Mouse (Mus musculus) liver, embryonic 11.5 days (tissue): ENCODE data around the gene 1810049J17Rik. TPM values are rescaled to one million over a fixed set of nuclear protein-coding genes. Genes with fewer than 3 reads are reported as not detected.

Experiments used
- ATAC-seq: fragments of 200-750 bp; cut with Nextera tagmentation; replicated peaks from 2 replicates; pipeline ENCODE4 v1.8.0; 2017; ENCODE audit warnings: moderate number of reproducible peaks, mild to moderate bottlenecking, moderate TSS enrichment, moderate library complexity; ENCODE audit not compliant: low FRiP score
- DNase-seq: peaks from one replicate; pipeline ENCODE4 v3.0.0-alpha.2; 2017; ENCODE audit warnings: low spot score
- H3K27ac ChIP-seq: fragments of 300-500 bp; sonication (generic); 2 replicates; pipeline ENCODE4 v1.5.1; 2014; ENCODE audit warnings: mild to moderate bottlenecking, low read depth, low read length, control low read depth
- H3K27me3 ChIP-seq: fragments of 300-500 bp; sonication (generic); replicated peaks from 2 replicates; pipeline ENCODE4 v1.6.1; 2014; ENCODE audit warnings: low read length, mixed read lengths; ENCODE audit not compliant: control insufficient read depth, insufficient read depth
- H3K36me3 ChIP-seq: fragments of 300-500 bp; sonication (generic); 2 replicates; pipeline ENCODE4 v1.6.1; 2014; ENCODE audit warnings: mild to moderate bottlenecking, low read length, moderate library complexity, mixed read lengths; ENCODE audit not compliant: control insufficient read depth, insufficient read depth
- H3K4me1 ChIP-seq: fragments of 300-500 bp; sonication (generic); replicated peaks from 2 replicates; pipeline ENCODE4 v1.6.1; 2014; ENCODE audit warnings: low read length, mixed read lengths; ENCODE audit not compliant: control insufficient read depth, insufficient read depth
- H3K4me2 ChIP-seq: fragments of 300-500 bp; sonication (generic); 2 replicates; pipeline ENCODE4 v1.6.1; 2014; ENCODE audit warnings: mild to moderate bottlenecking, control low read depth, moderate library complexity
- H3K4me3 ChIP-seq: fragments of 300-500 bp; sonication (generic); 2 replicates; pipeline ENCODE4 v1.5.1; 2014; ENCODE audit warnings: low read depth, low read length, control low read depth
- H3K9ac ChIP-seq: fragments of 300-500 bp; sonication (generic); 2 replicates; pipeline ENCODE4 v1.6.1; 2014; ENCODE audit warnings: low read depth, low read length, control low read depth
- H3K9me3 ChIP-seq: fragments of 300-500 bp; sonication (generic); 2 replicates; pipeline ENCODE4 v1.6.1; 2016; ENCODE audit warnings: low read length, inconsistent platforms, mixed read lengths; ENCODE audit not compliant: control insufficient read depth
- WGBS: fragments of 180-500 bp; shearing (Covaris S2); extraction: QIAGEN DNeasy Blood & Tissue Kit; methylation state at CpG from one replicate; pipeline ENCODE4 v1.1.7; 2014; 5-methylcytosine and 5-hydroxymethylcytosine counted together
- polyA plus RNA-seq: library from polyadenylated mRNA; unstranded; fragments of >200 nt; fragmentation: Nextera tagmentation; extraction: Ambion mirVana; gene quantifications from 2 replicates; pipeline ENCODE4 v1.2.1, GENCODE M21; 2014

Gene 1810049J17Rik
- polyA plus RNA-seq, 1 experiment from 2014 or later, result 1.3 TPM

DNA sequence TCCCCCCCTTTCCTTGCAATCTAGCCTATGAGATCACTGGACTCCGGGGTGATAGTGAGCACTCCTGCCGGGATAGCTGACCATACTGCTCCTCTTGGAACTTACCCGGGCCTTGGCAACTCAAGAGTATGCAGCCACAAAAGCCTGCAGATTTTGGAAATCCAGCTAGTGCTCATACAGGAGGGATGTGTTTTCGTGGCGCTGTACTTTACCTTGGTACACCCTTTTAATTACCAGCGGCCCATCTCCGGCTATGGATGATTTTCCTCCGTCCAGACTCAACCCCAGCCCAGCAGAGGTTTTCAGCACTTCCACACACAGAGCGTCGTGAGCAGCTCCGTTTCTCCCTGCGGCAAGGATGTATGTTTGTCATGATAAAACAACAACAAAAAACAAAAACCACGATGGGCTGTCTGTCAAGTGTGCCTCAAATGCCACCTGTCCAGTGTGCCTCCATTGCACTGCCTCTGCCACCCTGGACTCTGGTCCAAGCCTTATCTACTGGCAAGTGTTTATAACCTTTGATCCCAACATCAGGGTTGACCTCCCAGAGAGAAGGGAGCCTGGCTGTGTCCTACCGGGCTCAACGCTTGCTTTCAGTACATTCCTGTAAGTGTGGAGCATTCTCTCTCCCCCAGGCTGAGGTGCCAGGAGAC is 43.8 kb upstream of the 1810049J17Rik start:
- WGBS, result 74% methylated on average over 15 of the region's 15 CpGs
- H3K4me3 ChIP-seq, result no peak overlapping the region
- ATAC-seq, result no peak
- no peaks in the 10 kb centered on the region for H3K9me3 ChIP-seq
- no peak overlapping the region for H3K9ac ChIP-seq
- peaks cover 5% of the 10 kb centered on the region for H3K36me3 ChIP-seq
- no peak overlapping the region for H3K4me2 ChIP-seq
- no peak overlapping the region for H3K27ac ChIP-seq
- no peak for DNase-seq
- H3K27me3 ChIP-seq, result no peaks in the 10 kb centered on the region
- H3K4me1 ChIP-seq, result peaks cover 26% of the 10 kb centered on the region

DNA sequence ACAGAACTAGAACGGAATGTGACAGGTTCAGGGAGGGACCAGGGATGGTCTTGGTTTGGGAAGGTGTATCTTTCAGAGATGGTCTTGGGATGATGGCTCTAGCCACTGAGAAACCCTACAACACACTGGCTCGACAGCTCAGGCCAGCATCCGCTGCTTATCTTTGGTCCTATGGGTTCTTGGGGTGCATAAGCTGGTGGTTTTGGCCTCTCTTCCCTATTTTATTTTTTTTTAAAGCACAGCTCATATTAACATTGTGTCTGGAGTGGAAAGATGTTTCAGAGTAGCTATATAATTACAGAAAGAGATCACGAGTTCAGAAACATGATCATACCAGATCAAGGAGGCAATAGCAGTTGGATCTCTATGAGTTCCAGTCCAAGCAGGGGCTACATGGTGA is 42.4 kb upstream of the 1810049J17Rik start:
- DNase-seq (no peak), ATAC-seq (no peak)
- no peak overlapping the region for H3K9ac ChIP-seq
- H3K4me3 ChIP-seq, result no peak overlapping the region
- 76% methylated on average over 4 of the region's 4 CpGs for WGBS
- peaks cover 25% of the 10 kb centered on the region for H3K4me1 ChIP-seq
- H3K36me3 ChIP-seq, result peaks cover 5% of the 10 kb centered on the region
- no peaks in the 10 kb centered on the region for H3K27me3 ChIP-seq
- H3K9me3 ChIP-seq, result no peaks in the 10 kb centered on the region
- H3K27ac ChIP-seq, result no peak overlapping the region
- H3K4me2 ChIP-seq, result no peak overlapping the region

DNA sequence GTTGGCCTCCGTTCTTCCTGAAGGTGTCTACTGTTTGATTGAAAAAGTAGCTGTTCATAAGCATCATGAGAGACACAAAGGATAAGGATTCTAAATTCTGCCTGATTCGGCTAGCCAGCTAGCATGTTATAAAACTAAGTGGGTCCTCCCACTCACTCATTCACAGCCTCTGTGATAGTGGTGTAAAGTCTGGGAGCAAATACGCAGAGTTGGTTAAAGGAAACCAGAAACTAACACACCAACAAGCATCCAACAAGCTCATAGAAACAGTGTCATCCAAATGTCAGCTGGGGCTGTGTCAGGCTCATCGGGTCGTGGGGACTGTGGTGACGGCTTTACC is 41.0 kb upstream of the 1810049J17Rik start:
- Histone ChIP-seq H3K4me2 (no peak overlapping the region), H3K4me3 (no peak overlapping the region), H3K9ac (no peak overlapping the region), H3K36me3 (peaks cover 5% of the 10 kb centered on the region), H3K27me3 (no peaks in the 10 kb centered on the region), H3K9me3 (no peaks in the 10 kb centered on the region), H3K27ac (no peak overlapping the region), H3K4me1 (peaks cover 16% of the 10 kb centered on the region)
- 87% methylated on average over 6 of the region's 6 CpGs for WGBS
- DNase-seq, result no peak
- no peak for ATAC-seq

DNA sequence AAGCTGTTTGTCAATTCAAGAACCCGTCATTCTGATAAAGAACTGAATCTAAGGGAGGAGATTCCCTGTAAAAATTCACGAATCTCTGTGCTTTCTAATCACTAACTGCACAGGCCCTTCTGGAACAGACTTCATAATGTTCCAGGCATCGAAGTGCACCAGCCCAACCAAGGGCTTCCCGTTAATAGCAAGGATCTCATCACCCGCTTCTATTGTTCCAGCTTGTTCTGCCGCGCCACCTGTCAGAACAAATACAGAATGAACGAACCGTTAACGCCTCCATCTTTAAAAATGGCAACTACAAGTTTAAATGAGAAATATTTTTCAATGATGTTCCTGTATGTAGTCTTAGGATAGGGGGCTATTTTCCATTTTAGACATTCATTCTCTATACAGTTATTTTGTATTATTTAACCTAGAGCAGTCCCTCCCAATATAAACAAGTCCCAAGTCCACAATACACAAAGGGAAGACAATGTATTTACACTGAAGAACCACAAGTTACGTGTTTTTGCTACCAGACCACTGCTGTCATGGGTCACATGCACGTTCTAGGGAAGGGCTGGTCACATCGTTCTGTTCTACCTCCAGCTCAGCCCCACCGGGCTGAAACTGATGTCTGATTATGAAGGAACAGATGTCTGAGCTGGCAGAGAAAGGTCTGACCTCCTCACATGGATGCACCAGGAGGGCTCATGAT is 40.5 kb upstream of the 1810049J17Rik start:
- peaks cover 5% of the 10 kb centered on the region for H3K36me3 ChIP-seq
- peaks cover 13% of the 10 kb centered on the region for H3K4me1 ChIP-seq
- WGBS, result 87% methylated on average over 14 of the region's 14 CpGs
- H3K9ac ChIP-seq, result no peak overlapping the region
- no peak overlapping the region for H3K27ac ChIP-seq
- no peaks in the 10 kb centered on the region for H3K9me3 ChIP-seq
- H3K27me3 ChIP-seq, result no peaks in the 10 kb centered on the region
- DNase-seq (no peak), ATAC-seq (no peak)
- no peak overlapping the region for H3K4me3 ChIP-seq
- H3K4me2 ChIP-seq, result no peak overlapping the region

DNA sequence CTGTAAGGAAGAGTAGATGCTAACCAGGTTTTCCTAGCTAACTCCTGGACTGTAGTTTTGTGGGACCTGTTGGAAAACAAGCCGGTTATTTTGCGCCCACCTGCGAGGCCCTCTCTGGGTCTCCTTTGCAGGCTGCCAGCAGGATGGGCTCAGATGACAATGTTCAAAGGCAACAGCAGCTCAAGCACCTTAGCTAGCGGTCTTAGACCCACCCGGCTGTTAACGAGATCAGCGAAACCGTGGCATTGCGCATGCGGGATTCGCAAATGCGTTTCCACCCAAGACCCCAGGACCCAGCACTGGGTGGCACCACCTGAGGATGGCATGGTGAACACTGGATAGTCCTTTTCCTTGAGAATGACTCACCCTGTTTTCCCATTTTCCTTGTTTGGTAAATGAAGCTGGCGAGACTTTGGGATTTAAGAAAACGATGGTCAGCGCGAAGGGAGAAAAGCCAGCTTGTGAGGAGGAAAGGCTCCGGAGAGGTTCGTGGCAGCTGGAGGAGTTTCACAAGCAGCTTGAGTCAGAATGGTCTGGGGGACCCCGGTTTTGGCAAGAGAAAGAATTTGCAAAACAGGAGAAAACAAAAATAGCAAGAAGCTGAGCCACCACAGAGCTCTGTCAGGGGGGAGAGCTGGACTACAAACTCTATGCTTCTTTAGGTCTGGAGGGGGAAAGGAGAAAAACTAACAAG is 39.0 kb upstream of the 1810049J17Rik start:
- ATAC-seq (no peak), DNase-seq (no peak)
- H3K36me3 ChIP-seq, result peaks cover 5% of the 10 kb centered on the region
- H3K27me3 ChIP-seq, result no peaks in the 10 kb centered on the region
- no peak overlapping the region for H3K9ac ChIP-seq
- no peak overlapping the region for H3K4me3 ChIP-seq
- peaks cover under 1% of the 10 kb centered on the region; the same call in 1 of the 2 replicates for H3K4me1 ChIP-seq
- H3K4me2 ChIP-seq, result no peak overlapping the region
- no peaks in the 10 kb centered on the region for H3K9me3 ChIP-seq
- no peak overlapping the region for H3K27ac ChIP-seq
- 79% methylated on average over 19 of the region's 19 CpGs for whole genome bisulfite sequencing

DNA sequence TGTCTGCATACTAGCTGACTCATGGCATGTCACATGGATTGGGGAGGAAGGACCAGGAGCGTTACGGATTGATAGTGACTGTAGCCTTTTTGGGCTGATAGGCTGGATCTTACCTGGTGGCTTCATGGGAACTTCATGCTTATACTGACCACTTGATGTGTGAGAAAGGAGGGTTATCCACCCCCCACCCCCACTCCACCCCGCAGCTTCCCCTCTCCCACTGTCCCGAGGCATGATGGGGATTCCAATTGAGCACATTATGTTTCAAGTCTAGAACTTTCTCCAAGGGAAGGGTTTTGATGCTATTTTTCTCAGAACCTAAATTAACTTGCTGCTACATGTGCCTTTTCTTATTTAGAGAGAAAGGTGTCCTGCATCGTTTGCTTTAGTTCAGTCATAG is 36.7 kb upstream of the 1810049J17Rik start:
- ATAC-seq, result no peak
- Histone ChIP-seq H3K27ac (no peak overlapping the region), H3K4me2 (no peak overlapping the region), H3K9ac (no peak overlapping the region), H3K27me3 (no peaks in the 10 kb centered on the region), H3K4me1 (no peaks in the 10 kb centered on the region), H3K4me3 (no peak overlapping the region), H3K36me3 (peaks cover 15% of the 10 kb centered on the region), H3K9me3 (no peaks in the 10 kb centered on the region)
- WGBS, result 86% methylated on average over 5 of the region's 5 CpGs
- DNase-seq, result no peak

DNA sequence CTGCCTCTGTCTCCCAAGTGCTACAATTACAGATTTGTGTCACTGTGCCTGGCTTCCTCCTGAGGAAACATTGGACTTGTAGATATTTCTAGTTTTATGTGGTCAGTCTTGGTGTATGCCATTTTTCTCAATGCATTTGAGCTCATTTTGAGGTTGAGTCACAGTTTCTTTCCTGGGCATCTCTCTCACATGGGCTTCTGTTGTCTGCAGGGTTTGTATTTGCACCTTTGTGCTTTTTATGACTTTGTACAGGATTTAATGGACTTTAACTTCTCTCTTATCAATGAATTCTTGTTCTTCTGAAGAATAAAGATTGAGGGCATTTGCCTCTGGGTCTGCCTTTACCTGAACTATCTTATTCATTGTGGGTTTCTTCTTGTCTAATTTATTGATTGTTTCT is 35.8 kb upstream of the 1810049J17Rik start:
- Histone ChIP-seq H3K27me3 (no peaks in the 10 kb centered on the region), H3K4me1 (no peaks in the 10 kb centered on the region), H3K4me2 (no peak overlapping the region), H3K9me3 (no peaks in the 10 kb centered on the region), H3K36me3 (peaks cover 16% of the 10 kb centered on the region), H3K27ac (no peak overlapping the region), H3K9ac (no peak overlapping the region), H3K4me3 (no peak overlapping the region)
- DNase-seq (no peak), ATAC-seq (no peak)

DNA sequence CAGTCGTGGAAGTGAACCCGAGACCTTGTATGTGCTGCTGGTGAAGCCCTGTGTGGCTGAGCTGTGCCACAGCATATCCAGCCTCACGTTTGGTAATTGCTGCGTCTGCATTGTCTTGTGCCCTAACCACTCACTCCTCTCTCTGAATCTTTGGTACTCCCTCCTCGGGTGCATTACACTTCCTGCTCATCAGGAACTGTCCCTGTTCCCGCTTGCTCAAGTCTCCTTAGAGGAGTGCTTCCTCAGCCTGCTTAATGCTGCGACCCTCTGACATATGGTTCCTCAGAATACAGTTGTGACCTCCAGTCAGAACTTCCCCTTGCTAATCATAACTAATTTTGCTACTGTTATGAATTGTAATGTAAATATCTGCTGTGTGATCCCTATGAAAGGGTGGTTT is 34.2 kb upstream of the 1810049J17Rik start:
- Histone ChIP-seq H3K4me2 (no peak overlapping the region), H3K36me3 (peaks cover 17% of the 10 kb centered on the region), H3K9ac (no peak overlapping the region), H3K27ac (no peak overlapping the region), H3K4me3 (no peak overlapping the region), H3K9me3 (no peaks in the 10 kb centered on the region), H3K4me1 (no peaks in the 10 kb centered on the region), H3K27me3 (no peaks in the 10 kb centered on the region)
- WGBS, result 81% methylated on average over 7 of the region's 7 CpGs
- no peak for DNase-seq
- no peak for ATAC-seq

DNA sequence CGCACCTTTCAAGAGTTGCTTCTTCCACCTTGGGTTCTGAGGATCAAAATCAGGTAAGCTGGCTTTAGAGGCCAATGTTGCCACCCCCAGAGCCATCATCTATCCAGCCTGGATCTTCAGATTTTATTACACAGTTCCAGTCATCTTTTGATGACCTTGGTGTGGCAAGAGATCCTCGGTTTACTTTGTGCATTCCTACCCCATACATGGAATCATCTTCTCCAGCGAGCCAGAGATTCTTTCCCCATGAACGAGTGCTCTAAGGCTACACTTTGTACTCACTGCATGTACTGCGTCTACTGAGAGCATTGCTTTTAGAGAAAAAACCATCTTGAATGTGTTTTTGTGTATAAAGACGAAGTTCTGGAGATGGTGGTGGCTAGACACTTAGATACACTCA is 33.6 kb upstream of the 1810049J17Rik start:
- H3K36me3 ChIP-seq, result peaks cover 17% of the 10 kb centered on the region
- no peak overlapping the region for H3K27ac ChIP-seq
- H3K4me2 ChIP-seq, result no peak overlapping the region
- H3K9me3 ChIP-seq, result no peaks in the 10 kb centered on the region
- ATAC-seq (no peak), DNase-seq (no peak)
- 92% methylated on average over 6 of the region's 6 CpGs for WGBS
- no peaks in the 10 kb centered on the region for H3K4me1 ChIP-seq
- no peak overlapping the region for H3K4me3 ChIP-seq
- H3K27me3 ChIP-seq, result no peaks in the 10 kb centered on the region
- H3K9ac ChIP-seq, result no peak overlapping the region
